Mouse (Mus musculus) embryo, embryonic 9.5 days (tissue): ENCODE measurements around the gene Rasa2.
"Not testable (repeated sequence)": the region's sequence is repeated elsewhere in the genome, so short reads cannot be mapped to it uniquely, and the experiment has no call there.

Experiments used
- DNase-seq: peaks from one replicate; pipeline ENCODE4 v3.0.0-alpha.2; 2017; ENCODE audit errors: extremely low spot score

Gene Rasa2

GRCm38 (mm10) chr9:96631389-96632072 lies at the start of gene Rasa2:
TSS of gene Rasa2 (minus strand) at chr9:96631617.
- peak; percentile 93 for DNase-seq

- no peak for DNase-seq
These were observed 47.2 kb upstream of the Rasa2 start for GRCm38 (mm10) chr9:96678611-96679010.

GRCm38 (mm10) chr9:96677711-96678110 lies 46.3 kb upstream of the Rasa2 start:
- not testable (repeated sequence) for DNase-seq

- no peak for DNase-seq
These were observed 45.3 kb upstream of the Rasa2 start for GRCm38 (mm10) chr9:96676671-96677070.

- DNase-seq, result no peak
These were observed 44.6 kb upstream of the Rasa2 start for GRCm38 (mm10) chr9:96675763-96676640.

GRCm38 (mm10) chr9:96675071-96675762 lies 43.8 kb upstream of the Rasa2 start:
- peak; percentile 49 for DNase-seq

GRCm38 (mm10) chr9:96674301-96674700 lies 42.9 kb upstream of the Rasa2 start:
- no peak for DNase-seq

- no peak for DNase-seq
These were observed 41.0 kb upstream of the Rasa2 start for GRCm38 (mm10) chr9:96672466-96672865.

- no peak for DNase-seq
These were observed 39.8 kb upstream of the Rasa2 start for GRCm38 (mm10) chr9:96671249-96671648.

GRCm38 (mm10) chr9:96669877-96670276 lies 38.5 kb upstream of the Rasa2 start:
- peak; percentile 92 for DNase-seq

- peak; percentile 49 for DNase-seq
These were observed 37.2 kb upstream of the Rasa2 start for GRCm38 (mm10) chr9:96668628-96669027.

GRCm38 (mm10) chr9:96660510-96661244 lies 29.3 kb upstream of the Rasa2 start:
- DNase-seq, result no peak

GRCm38 (mm10) chr9:96659801-96660200 lies 28.4 kb upstream of the Rasa2 start:
- DNase-seq, result no peak

- DNase-seq, result no peak
These were observed 22.1 kb upstream of the Rasa2 start for GRCm38 (mm10) chr9:96653538-96653937.

- DNase-seq, result no peak
These were observed 21.3 kb upstream of the Rasa2 start for GRCm38 (mm10) chr9:96652763-96653162.

- no peak for DNase-seq
These were observed 19.4 kb upstream of the Rasa2 start for GRCm38 (mm10) chr9:96650807-96651206.

- no peak for DNase-seq
These were observed 18.5 kb upstream of the Rasa2 start for GRCm38 (mm10) chr9:96649924-96650323.

GRCm38 (mm10) chr9:96649362-96649761 lies 17.9 kb upstream of the Rasa2 start:
- DNase-seq, result no peak

GRCm38 (mm10) chr9:96646668-96647295 lies 15.4 kb upstream of the Rasa2 start:
- DNase-seq, result no peak

- DNase-seq, result no peak
These were observed 13.4 kb upstream of the Rasa2 start for GRCm38 (mm10) chr9:96644840-96645239.

- not testable (repeated sequence) for DNase-seq
These were observed 12.6 kb upstream of the Rasa2 start for GRCm38 (mm10) chr9:96644002-96644401.
